Comparison of ENCODE assay signal across 12 mouse cellular contexts in genomic region chr5:127865157-127865556, GRCm38 (mm10).
"Had no signal": no experiment of that assay in that cellular context is flagged by ENCODE, and none has a peak within 500 bp of the region (broad histone marks: within the 10 kb centered on the region; RNA-seq: fewer than 3 reads in every experiment).

No protein-coding gene starts in this region.

- DNase-seq: gastrocnemius, adult 2 months; gastrocnemius, postnatal 10 days; gastrocnemius, postnatal 25 days; heart, adult 18-20 months; heart, postnatal 10 days; heart, postnatal 4 days; kidney, adult 18-20 months; kidney, adult 8-10 months; kidney, postnatal 10 days; kidney, postnatal 25 days; kidney, postnatal 4 days; liver had no signal
